Mouse (Mus musculus) ES-Bruce4 (cell line): ENCODE measurements at regions not wholly inside any gene's neighbourhood (a gene's known extent, or its start where the extent isn't known, plus 50 kb on each side); places are given as distances from the start of the nearest gene placed in this dataset.

Experiments
- H3K27ac ChIP-seq: 2 replicates; pipeline ENCODE4 v1.5.1; 2012; ENCODE audit warnings: low read length, inconsistent platforms; ENCODE audit not compliant: insufficient read depth
- H3K27me3 ChIP-seq: 2 replicates; pipeline ENCODE4 v1.6.1; 2012; ENCODE audit warnings: mild to moderate bottlenecking, low read length, inconsistent platforms; ENCODE audit not compliant: control insufficient read depth, poor library complexity, insufficient read depth, severe bottlenecking
- H3K36me3 ChIP-seq: 2 replicates; pipeline ENCODE4 v1.6.1; 2012; ENCODE audit warnings: inconsistent platforms, mild to moderate bottlenecking, low read length, moderate library complexity; ENCODE audit not compliant: control insufficient read depth, poor library complexity, insufficient read depth, severe bottlenecking
- H3K4me1 ChIP-seq: one replicate; pipeline ENCODE4 v1.8.1; 2011; ENCODE audit warnings: low read length; ENCODE audit not compliant: control insufficient read depth, insufficient read depth
- H3K4me3 ChIP-seq: 2 replicates; pipeline ENCODE4 v1.5.1; 2011; ENCODE audit warnings: low read depth, mild to moderate bottlenecking, low read length
- H3K9ac ChIP-seq: 2 replicates; pipeline ENCODE4 v1.6.1; 2012; ENCODE audit warnings: low read depth, mild to moderate bottlenecking, inconsistent platforms; ENCODE audit not compliant: poor library complexity, severe bottlenecking
- H3K9me3 ChIP-seq: replicated peaks from 2 replicates; pipeline ENCODE4 v1.6.1; 2012; ENCODE audit warnings: mild to moderate bottlenecking, low read length, inconsistent platforms; ENCODE audit not compliant: control insufficient read depth, poor library complexity, insufficient read depth, severe bottlenecking
- CTCF ChIP-seq: IDR thresholded peaks from one replicate; pipeline ENCODE4 v1.8.1; 2011; ENCODE audit warnings: low read depth, low read length
- EP300 ChIP-seq: IDR thresholded peaks from 2 replicates; pipeline ENCODE4 v1.6.1; 2011; ENCODE audit warnings: low read depth, low read length; ENCODE audit not compliant: insufficient read depth
- POLR2A ChIP-seq: IDR thresholded peaks from one replicate; pipeline ENCODE4 v1.8.1; 2011; ENCODE audit warnings: low read length; ENCODE audit not compliant: insufficient read depth

DNA sequence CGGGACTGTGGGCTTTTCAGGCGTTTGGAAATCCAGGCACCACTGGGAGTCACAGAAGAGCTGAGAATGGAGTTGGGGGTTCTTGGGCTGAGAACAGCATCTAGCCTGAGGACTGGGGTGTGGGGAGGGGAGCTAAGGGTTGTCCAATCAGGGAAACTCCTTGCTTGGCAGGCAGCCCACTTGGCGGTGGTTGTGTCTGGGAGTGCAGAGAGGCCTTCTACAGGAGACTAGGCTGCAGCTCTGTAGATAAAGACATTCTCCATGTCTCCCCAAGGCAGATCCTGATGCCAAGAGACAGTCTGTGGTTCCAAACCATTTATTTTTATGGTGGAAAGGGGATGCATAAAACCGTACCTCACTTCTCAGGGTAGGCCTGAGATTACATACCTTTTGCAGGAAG is 774.6 kb downstream of the Brinp1 start:
- no peak overlapping the region for H3K4me3 ChIP-seq
- H3K27ac ChIP-seq = no peak overlapping the region
- H3K4me1 ChIP-seq = no peaks in the 10 kb centered on the region
- TF ChIP-seq EP300 (no peak), POLR2A (no peak), CTCF (no peak)
- no peaks in the 10 kb centered on the region for H3K27me3 ChIP-seq
- no peaks in the 10 kb centered on the region for H3K36me3 ChIP-seq
- H3K9ac ChIP-seq = no peak overlapping the region
- H3K9me3 ChIP-seq = no peaks in the 10 kb centered on the region

DNA sequence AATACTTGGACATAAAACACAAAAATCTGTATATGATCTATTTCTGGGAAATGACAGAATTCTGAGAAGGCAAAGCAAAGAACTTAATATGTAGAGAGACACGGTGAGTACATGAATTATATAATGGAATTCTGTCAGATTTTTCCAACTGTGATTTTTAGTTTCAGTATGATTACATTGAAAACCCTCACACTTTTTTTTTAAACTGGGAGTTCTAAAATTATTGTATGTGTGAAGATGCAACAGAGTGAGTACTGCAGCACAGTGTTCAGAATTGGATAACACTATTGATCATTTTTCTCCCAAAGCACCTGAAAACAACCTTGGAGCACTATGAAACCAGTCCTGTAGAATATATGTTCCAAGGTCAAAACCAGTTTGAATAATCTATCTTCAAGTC is 797.7 kb downstream of the Brinp1 start:
- TF ChIP-seq CTCF = no peak
- no peak for TF ChIP-seq EP300
- no peak for TF ChIP-seq POLR2A
- Histone ChIP-seq H3K36me3 (no peaks in the 10 kb centered on the region), H3K27me3 (no peaks in the 10 kb centered on the region), H3K9ac (no peak overlapping the region), H3K4me3 (no peak overlapping the region), H3K9me3 (no peaks in the 10 kb centered on the region), H3K4me1 (no peaks in the 10 kb centered on the region), H3K27ac (no peak overlapping the region)

DNA sequence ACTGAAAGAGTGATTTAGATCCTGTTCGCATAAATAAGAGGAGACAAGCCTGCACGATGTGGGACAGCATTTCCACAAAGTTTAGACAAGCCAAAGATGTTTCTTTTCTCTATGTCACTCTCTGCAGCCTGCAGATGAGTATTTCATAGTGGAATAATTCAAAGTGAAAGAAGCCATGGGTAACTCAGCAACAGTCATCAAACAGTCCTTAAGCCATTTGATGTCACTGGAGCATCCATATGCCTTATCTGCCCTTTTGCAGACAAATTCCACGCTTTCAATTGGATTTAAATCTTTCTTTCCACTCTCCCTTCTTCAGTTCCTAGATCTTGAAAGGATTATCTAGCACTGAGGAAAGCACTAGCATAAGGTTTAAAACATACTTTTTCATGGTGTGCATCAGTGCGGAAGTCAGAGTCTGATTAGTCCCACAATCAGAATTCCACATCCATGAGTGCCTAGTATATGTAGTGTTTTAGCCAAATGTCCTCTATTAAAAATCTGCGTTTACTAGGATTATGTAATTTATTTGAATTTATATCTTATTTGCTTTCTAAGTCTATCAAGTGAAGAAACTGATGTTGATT is 805.6 kb downstream of the Brinp1 start:
- Histone ChIP-seq H3K27ac (no peak overlapping the region), H3K4me1 (no peaks in the 10 kb centered on the region), H3K9me3 (no peaks in the 10 kb centered on the region), H3K27me3 (no peaks in the 10 kb centered on the region), H3K4me3 (no peak overlapping the region), H3K9ac (no peak overlapping the region), H3K36me3 (no peaks in the 10 kb centered on the region)
- no peak for TF ChIP-seq CTCF

DNA sequence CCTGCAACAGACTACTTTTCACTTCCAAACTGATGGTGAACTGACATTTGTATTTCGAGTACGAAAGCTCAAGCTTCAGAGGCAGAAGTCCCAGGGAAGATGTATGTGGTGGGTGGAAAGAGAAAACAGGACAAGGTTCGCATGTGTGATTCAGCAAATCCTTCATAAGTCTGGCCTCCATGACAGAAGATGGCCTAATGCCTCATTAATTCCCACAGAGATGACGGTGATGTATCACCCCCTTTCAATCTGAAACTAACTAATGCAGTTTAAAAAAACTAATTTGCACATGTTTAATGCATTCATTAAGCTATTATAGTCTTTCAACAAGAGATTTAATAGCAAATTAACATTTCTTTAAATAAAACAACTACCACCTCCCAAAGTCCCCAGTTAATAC is 826.1 kb downstream of the Brinp1 start:
- no peak overlapping the region for H3K9ac ChIP-seq
- no peaks in the 10 kb centered on the region for H3K9me3 ChIP-seq
- H3K4me1 ChIP-seq = no peaks in the 10 kb centered on the region
- no peak overlapping the region for H3K4me3 ChIP-seq
- H3K27me3 ChIP-seq = no peaks in the 10 kb centered on the region
- TF ChIP-seq CTCF (no peak), EP300 (no peak), POLR2A (no peak)
- no peak overlapping the region for H3K27ac ChIP-seq
- no peaks in the 10 kb centered on the region for H3K36me3 ChIP-seq

DNA sequence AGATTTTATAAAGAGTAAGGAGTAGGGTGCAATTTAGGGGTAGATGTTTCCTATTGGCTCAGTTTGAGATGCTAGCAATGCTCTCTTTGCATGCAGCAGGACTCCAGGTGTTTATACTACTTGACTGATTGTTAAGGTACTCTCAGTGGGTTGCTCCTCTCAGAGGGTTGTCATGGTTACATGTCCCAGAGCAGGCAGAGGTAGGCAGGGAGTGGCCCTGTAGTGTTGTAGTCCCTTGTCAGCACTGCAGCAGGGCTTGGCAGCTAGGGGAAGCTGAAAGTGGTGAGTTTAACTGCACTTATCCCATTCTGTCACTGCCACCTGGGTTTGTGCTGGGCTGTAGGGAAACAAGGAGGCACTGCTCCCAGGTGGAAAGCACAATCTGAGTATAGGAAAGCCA is 839.7 kb downstream of the Brinp1 start:
- no peaks in the 10 kb centered on the region for H3K27me3 ChIP-seq
- H3K9ac ChIP-seq = no peak overlapping the region
- peaks cover 11% of the 10 kb centered on the region for H3K9me3 ChIP-seq
- TF ChIP-seq POLR2A (no peak), CTCF (no peak), EP300 (no peak)
- H3K36me3 ChIP-seq = no peaks in the 10 kb centered on the region
- no peak overlapping the region for H3K27ac ChIP-seq
- no peak overlapping the region for H3K4me3 ChIP-seq
- no peaks in the 10 kb centered on the region for H3K4me1 ChIP-seq

DNA sequence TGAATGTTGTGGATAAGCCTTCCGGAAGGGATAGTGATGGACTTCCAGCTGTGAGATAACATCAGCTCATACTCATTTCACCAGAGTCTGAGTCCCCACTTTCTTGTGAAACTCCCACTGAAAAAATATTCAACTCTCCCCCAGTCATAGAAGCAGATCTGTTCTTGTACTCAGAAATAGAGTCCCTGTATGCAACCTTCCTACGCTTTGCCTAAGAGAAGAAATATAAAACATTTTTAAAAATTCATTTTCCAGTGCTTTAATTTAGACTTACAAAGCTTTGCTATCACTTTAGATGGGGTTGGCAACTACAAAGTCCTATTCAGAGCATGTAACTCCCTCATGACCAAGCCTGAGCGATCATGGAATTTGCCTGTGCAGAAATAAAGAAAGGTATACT is 868.9 kb downstream of the Brinp1 start:
- TF ChIP-seq CTCF (no peak), EP300 (no peak), POLR2A (no peak)
- H3K36me3 ChIP-seq = no peaks in the 10 kb centered on the region
- H3K9ac ChIP-seq = no peak overlapping the region
- H3K4me1 ChIP-seq = no peaks in the 10 kb centered on the region
- H3K9me3 ChIP-seq = no peaks in the 10 kb centered on the region
- no peak overlapping the region for H3K27ac ChIP-seq
- H3K27me3 ChIP-seq = no peaks in the 10 kb centered on the region
- no peak overlapping the region for H3K4me3 ChIP-seq
